Mouse (Mus musculus): ENCODE results near the gene Ms4a6d. TPM values are rescaled to one million over a fixed set of nuclear protein-coding genes. Genes with fewer than 3 reads are reported as not detected.

The Ms4a6d gene
- not detected in 2 replicates for polyA plus RNA-seq (2012; ENCODE audit: insufficient read depth, insufficient read length, low replicate concordance, missing spikeins)

- no peaks in the 10 kb centered on the region for H3K4me1 ChIP-seq (ENCODE audit: control insufficient read depth, insufficient read depth, low read length)
- no peak within 1 kb of the TSS for H3K4me3 ChIP-seq (ENCODE audit: insufficient read depth, low read depth, low read length)
- no peak within 1 kb of the TSS for H3K27ac ChIP-seq (ENCODE audit: insufficient read depth, low read depth, low read length)
- 87% methylated on average over 2 of the region's 2 CpGs for WGBS
- TF ChIP-seq CTCF (IDR thresholded peaks at IDR 0.05; ENCODE audit: insufficient read depth, low read depth, low read length) (no peak), POLR2A (IDR thresholded peaks at IDR 0.05; ENCODE audit: insufficient read depth, low read depth, low read length) (no peak)
Observed at GRCm38 (mm10) chr19:11604603-11605002, at the start of gene Ms4a6d. Gene Ms4a6d, minus strand, starts transcription at chr19:11604849.

GRCm38 (mm10) chr19:11649564-11649963, 44.9 kb upstream of the Ms4a6d start:
- no peaks in the 10 kb centered on the region for H3K4me1 ChIP-seq (ENCODE audit: control insufficient read depth, insufficient read depth, low read length)
- TF ChIP-seq POLR2A (IDR thresholded peaks at IDR 0.05; ENCODE audit: insufficient read depth, low read depth, low read length) = no peak
- no peak for TF ChIP-seq CTCF (IDR thresholded peaks at IDR 0.05; ENCODE audit: insufficient read depth, low read depth, low read length)
- 84% methylated on average over 4 of the region's 4 CpGs for WGBS
- no peak overlapping the region for H3K4me3 ChIP-seq (ENCODE audit: insufficient read depth, low read depth, low read length)
- H3K27ac ChIP-seq (ENCODE audit: insufficient read depth, low read depth, low read length) = no peak overlapping the region

- 81% methylated on average over 3 of the region's 3 CpGs for WGBS
- Histone ChIP-seq H3K27ac (ENCODE audit: insufficient read depth, low read depth, low read length) (no peak overlapping the region), H3K4me1 (ENCODE audit: control insufficient read depth, insufficient read depth, low read length) (no peaks in the 10 kb centered on the region), H3K4me3 (ENCODE audit: insufficient read depth, low read depth, low read length) (no peak overlapping the region)
- TF ChIP-seq POLR2A (IDR thresholded peaks at IDR 0.05; ENCODE audit: insufficient read depth, low read depth, low read length) = no peak
- TF ChIP-seq CTCF (IDR thresholded peaks at IDR 0.05; ENCODE audit: insufficient read depth, low read depth, low read length) = no peak
Observed at GRCm38 (mm10) chr19:11646166-11646565, 41.5 kb upstream of the Ms4a6d start.

- Histone ChIP-seq H3K4me3 (ENCODE audit: insufficient read depth, low read depth, low read length) (no peak within 1 kb of the TSS), H3K4me1 (ENCODE audit: control insufficient read depth, insufficient read depth, low read length) (no peaks in the 10 kb centered on the region), H3K27ac (ENCODE audit: insufficient read depth, low read depth, low read length) (no peak within 1 kb of the TSS)
- WGBS = 73% methylated on average over 1 of the region's 1 CpGs
- TF ChIP-seq POLR2A (IDR thresholded peaks at IDR 0.05; ENCODE audit: insufficient read depth, low read depth, low read length) (no peak), CTCF (IDR thresholded peaks at IDR 0.05; ENCODE audit: insufficient read depth, low read depth, low read length) (no peak)
Observed at GRCm38 (mm10) chr19:11640732-11641131, 36.1 kb upstream of the Ms4a6d start, which contains the start of gene Ms4a3. Gene Ms4a3, minus strand, starts transcription at chr19:11640851.

- H3K4me1 ChIP-seq (ENCODE audit: control insufficient read depth, insufficient read depth, low read length) = no peaks in the 10 kb centered on the region
- no peak for TF ChIP-seq POLR2A (IDR thresholded peaks at IDR 0.05; ENCODE audit: insufficient read depth, low read depth, low read length)
- TF ChIP-seq CTCF (IDR thresholded peaks at IDR 0.05; ENCODE audit: insufficient read depth, low read depth, low read length) = no peak
- no peak overlapping the region for H3K27ac ChIP-seq (ENCODE audit: insufficient read depth, low read depth, low read length)
- 84% methylated on average over 4 of the region's 4 CpGs for WGBS
- no peak overlapping the region for H3K4me3 ChIP-seq (ENCODE audit: insufficient read depth, low read depth, low read length)
Observed at GRCm38 (mm10) chr19:11639038-11639437, 34.4 kb upstream of the Ms4a6d start.

- WGBS = 84% methylated on average over 5 of the region's 5 CpGs
- Histone ChIP-seq H3K27ac (ENCODE audit: insufficient read depth, low read depth, low read length) (no peak overlapping the region), H3K4me1 (ENCODE audit: control insufficient read depth, insufficient read depth, low read length) (no peaks in the 10 kb centered on the region), H3K4me3 (ENCODE audit: insufficient read depth, low read depth, low read length) (no peak overlapping the region)
- TF ChIP-seq POLR2A (IDR thresholded peaks at IDR 0.05; ENCODE audit: insufficient read depth, low read depth, low read length) (no peak), CTCF (IDR thresholded peaks at IDR 0.05; ENCODE audit: insufficient read depth, low read depth, low read length) (no peak)
Observed at GRCm38 (mm10) chr19:11635572-11635971, 30.9 kb upstream of the Ms4a6d start.

GRCm38 (mm10) chr19:11634330-11634729, 29.7 kb upstream of the Ms4a6d start:
- no peak for TF ChIP-seq CTCF (IDR thresholded peaks at IDR 0.05; ENCODE audit: insufficient read depth, low read depth, low read length)
- Histone ChIP-seq H3K4me3 (ENCODE audit: insufficient read depth, low read depth, low read length) (no peak overlapping the region), H3K4me1 (ENCODE audit: control insufficient read depth, insufficient read depth, low read length) (no peaks in the 10 kb centered on the region), H3K27ac (ENCODE audit: insufficient read depth, low read depth, low read length) (no peak overlapping the region)
- WGBS = 69% methylated on average over 2 of the region's 2 CpGs

GRCm38 (mm10) chr19:11633732-11634131, 29.1 kb upstream of the Ms4a6d start:
- no peak overlapping the region for H3K4me3 ChIP-seq (ENCODE audit: insufficient read depth, low read depth, low read length)
- TF ChIP-seq POLR2A (IDR thresholded peaks at IDR 0.05; ENCODE audit: insufficient read depth, low read depth, low read length) = no peak
- TF ChIP-seq CTCF (IDR thresholded peaks at IDR 0.05; ENCODE audit: insufficient read depth, low read depth, low read length) = no peak
- 91% methylated on average over 1 of the region's 1 CpGs for WGBS
- no peak overlapping the region for H3K27ac ChIP-seq (ENCODE audit: insufficient read depth, low read depth, low read length)
- no peaks in the 10 kb centered on the region for H3K4me1 ChIP-seq (ENCODE audit: control insufficient read depth, insufficient read depth, low read length)

- H3K27ac ChIP-seq (ENCODE audit: insufficient read depth, low read depth, low read length) = no peak overlapping the region
- no peak overlapping the region for H3K4me3 ChIP-seq (ENCODE audit: insufficient read depth, low read depth, low read length)
- 78% methylated on average over 5 of the region's 5 CpGs for WGBS
- no peaks in the 10 kb centered on the region for H3K4me1 ChIP-seq (ENCODE audit: control insufficient read depth, insufficient read depth, low read length)
- TF ChIP-seq POLR2A (IDR thresholded peaks at IDR 0.05; ENCODE audit: insufficient read depth, low read depth, low read length) = no peak
- no peak for TF ChIP-seq CTCF (IDR thresholded peaks at IDR 0.05; ENCODE audit: insufficient read depth, low read depth, low read length)
Observed at GRCm38 (mm10) chr19:11625231-11625630, 20.6 kb upstream of the Ms4a6d start.

- TF ChIP-seq POLR2A (IDR thresholded peaks at IDR 0.05; ENCODE audit: insufficient read depth, low read depth, low read length) (no peak), CTCF (IDR thresholded peaks at IDR 0.05; ENCODE audit: insufficient read depth, low read depth, low read length) (no peak)
- H3K4me3 ChIP-seq (ENCODE audit: insufficient read depth, low read depth, low read length) = no peak overlapping the region
- no peak overlapping the region for H3K27ac ChIP-seq (ENCODE audit: insufficient read depth, low read depth, low read length)
- no peaks in the 10 kb centered on the region for H3K4me1 ChIP-seq (ENCODE audit: control insufficient read depth, insufficient read depth, low read length)
Observed at GRCm38 (mm10) chr19:11624800-11625199, 20.2 kb upstream of the Ms4a6d start.

All from olfactory bulb, adult 2 months (tissue).